Mouse (Mus musculus) neural tube, embryonic 12.5 days (tissue): ENCODE results near the gene Nfya. TPM values are rescaled to one million over a fixed set of nuclear protein-coding genes. Genes with fewer than 3 reads are reported as not detected.

Experiments used
- ATAC-seq: fragments of 200-750 bp; cut with Nextera tagmentation; 2 replicates; pipeline ENCODE4 v1.8.0; 2017; ENCODE audit warnings: low read depth, mild to moderate bottlenecking, moderate TSS enrichment, moderate library complexity; ENCODE audit not compliant: low FRiP score
- H3K27ac ChIP-seq: fragments of 300-500 bp; sonication (generic); 2 replicates; pipeline ENCODE4 v1.5.1; 2016
- H3K27me3 ChIP-seq: fragments of 300-500 bp; sonication (generic); replicated peaks from 2 replicates; pipeline ENCODE4 v1.6.1; 2016; ENCODE audit warnings: mild to moderate bottlenecking
- H3K36me3 ChIP-seq: fragments of 300-500 bp; sonication (generic); 2 replicates; pipeline ENCODE4 v1.6.1; 2016; ENCODE audit warnings: mild to moderate bottlenecking
- H3K4me1 ChIP-seq: fragments of 300-500 bp; sonication (generic); 2 replicates; pipeline ENCODE4 v1.6.1; 2016
- H3K4me2 ChIP-seq: fragments of 300-500 bp; sonication (generic); replicated peaks from 2 replicates; pipeline ENCODE4 v1.6.1; 2016; ENCODE audit warnings: mild to moderate bottlenecking
- H3K4me3 ChIP-seq: fragments of 300-500 bp; sonication (generic); 2 replicates; pipeline ENCODE4 v1.5.1; 2016
- H3K9ac ChIP-seq: fragments of 300-500 bp; sonication (generic); 2 replicates; pipeline ENCODE4 v1.6.1; 2016; ENCODE audit warnings: mild to moderate bottlenecking
- H3K9me3 ChIP-seq: fragments of 300-500 bp; sonication (generic); 2 replicates; pipeline ENCODE4 v1.6.1; 2016; ENCODE audit warnings: mild to moderate bottlenecking
- WGBS: fragments of 180-500 bp; shearing (Covaris S2); methylation state at CpG from one replicate; pipeline ENCODE4 v1.1.7; 2016; 5-methylcytosine and 5-hydroxymethylcytosine counted together
- polyA plus RNA-seq: library from polyadenylated mRNA; unstranded; fragments of >200 nt; fragmentation: Nextera tagmentation; extraction: Ambion mirVana; gene quantifications from 2 replicates; pipeline ENCODE4 v1.2.1, GENCODE M21; 2016

The Nfya gene
- polyA plus RNA-seq, 1 experiment from 2014 or later: 17.4 TPM

GRCm38 (mm10) chr17:48425823-48426612 is 16.3 kb upstream of the Nfya start:
- H3K4me2 ChIP-seq: no peak overlapping the region
- H3K4me3 ChIP-seq: no peak overlapping the region
- no peaks in the 10 kb centered on the region for H3K4me1 ChIP-seq
- WGBS: 62% methylated on average over 9 of the region's 9 CpGs
- no peaks in the 10 kb centered on the region for H3K9me3 ChIP-seq
- no peak for ATAC-seq
- no peaks in the 10 kb centered on the region for H3K27me3 ChIP-seq
- H3K27ac ChIP-seq: no peak overlapping the region
- H3K36me3 ChIP-seq: no peaks in the 10 kb centered on the region
- H3K9ac ChIP-seq: no peak overlapping the region

GRCm38 (mm10) chr17:48424237-48424636 is 14.5 kb upstream of the Nfya start:
- H3K9me3 ChIP-seq: no peaks in the 10 kb centered on the region
- H3K9ac ChIP-seq: no peak overlapping the region
- ATAC-seq: no peak
- no peaks in the 10 kb centered on the region for H3K36me3 ChIP-seq
- no peak overlapping the region for H3K4me2 ChIP-seq
- no peak overlapping the region for H3K27ac ChIP-seq
- H3K4me1 ChIP-seq: no peaks in the 10 kb centered on the region
- 89% methylated on average over 9 of the region's 9 CpGs for WGBS
- no peak overlapping the region for H3K4me3 ChIP-seq
- H3K27me3 ChIP-seq: no peaks in the 10 kb centered on the region

GRCm38 (mm10) chr17:48419571-48419970 is 9.9 kb upstream of the Nfya start:
- Histone ChIP-seq H3K4me3 (no peak overlapping the region), H3K4me2 (no peak overlapping the region), H3K9ac (no peak overlapping the region), H3K9me3 (no peaks in the 10 kb centered on the region), H3K27ac (no peak overlapping the region), H3K4me1 (no peaks in the 10 kb centered on the region), H3K27me3 (no peaks in the 10 kb centered on the region), H3K36me3 (peaks cover 13% of the 10 kb centered on the region)
- no peak for ATAC-seq
- 65% methylated on average over 2 of the region's 2 CpGs for WGBS

GRCm38 (mm10) chr17:48418781-48419180 is 9.1 kb upstream of the Nfya start:
- no peak for ATAC-seq
- no peak overlapping the region for H3K27ac ChIP-seq
- no peaks in the 10 kb centered on the region for H3K27me3 ChIP-seq
- no peak overlapping the region for H3K4me3 ChIP-seq
- no peak overlapping the region for H3K4me2 ChIP-seq
- H3K9me3 ChIP-seq: no peaks in the 10 kb centered on the region
- H3K4me1 ChIP-seq: no peaks in the 10 kb centered on the region
- H3K36me3 ChIP-seq: peaks cover 17% of the 10 kb centered on the region
- no peak overlapping the region for H3K9ac ChIP-seq
- WGBS: 93% methylated on average over 1 of the region's 1 CpGs

- Histone ChIP-seq H3K4me3 (no peak overlapping the region), H3K36me3 (peaks cover 20% of the 10 kb centered on the region), H3K9me3 (no peaks in the 10 kb centered on the region), H3K27ac (no peak overlapping the region), H3K27me3 (no peaks in the 10 kb centered on the region), H3K9ac (no peak overlapping the region), H3K4me2 (no peak overlapping the region), H3K4me1 (no peaks in the 10 kb centered on the region)
- ATAC-seq: no peak
- WGBS: 90% methylated on average over 7 of the region's 7 CpGs
Observed at GRCm38 (mm10) chr17:48418174-48418573, 8.5 kb upstream of the Nfya start.

- Histone ChIP-seq H3K4me2 (no peak overlapping the region), H3K27me3 (no peaks in the 10 kb centered on the region), H3K4me1 (no peaks in the 10 kb centered on the region), H3K27ac (no peak overlapping the region), H3K9ac (no peak overlapping the region), H3K4me3 (no peak overlapping the region), H3K9me3 (no peaks in the 10 kb centered on the region), H3K36me3 (peaks cover 23% of the 10 kb centered on the region)
- ATAC-seq: no peak
- 94% methylated on average over 6 of the region's 6 CpGs for WGBS
Observed at GRCm38 (mm10) chr17:48417521-48417920, 7.8 kb upstream of the Nfya start.

GRCm38 (mm10) chr17:48416425-48417195 is 6.9 kb upstream of the Nfya start:
- H3K4me1 ChIP-seq: no peaks in the 10 kb centered on the region
- no peaks in the 10 kb centered on the region for H3K27me3 ChIP-seq
- no peaks in the 10 kb centered on the region for H3K9me3 ChIP-seq
- no peak overlapping the region for H3K27ac ChIP-seq
- 91% methylated on average over 14 of the region's 14 CpGs for WGBS
- no peak overlapping the region for H3K9ac ChIP-seq
- no peak overlapping the region for H3K4me2 ChIP-seq
- no peak overlapping the region for H3K4me3 ChIP-seq
- peak; percentile 37; the same call in 1 of the 2 replicates for ATAC-seq
- H3K36me3 ChIP-seq: peaks cover 23% of the 10 kb centered on the region

GRCm38 (mm10) chr17:48416011-48416410 is 6.3 kb upstream of the Nfya start:
- H3K9me3 ChIP-seq: no peaks in the 10 kb centered on the region
- H3K27ac ChIP-seq: no peak overlapping the region
- peaks cover 5% of the 10 kb centered on the region for H3K4me1 ChIP-seq

GRCm38 (mm10) chr17:48411241-48411640 is 1.5 kb upstream of the Nfya start:
- ATAC-seq: no peak
- H3K9ac ChIP-seq: peak overlapping the region; percentile 65; the same call in 1 of the 2 replicates
- H3K4me1 ChIP-seq: peaks cover 20% of the 10 kb centered on the region
- no peak overlapping the region for H3K27ac ChIP-seq
- peak overlapping the region; percentile 86 for H3K4me2 ChIP-seq
- 72% methylated on average over 8 of the region's 8 CpGs for WGBS
- H3K27me3 ChIP-seq: no peaks in the 10 kb centered on the region
- H3K4me3 ChIP-seq: peak overlapping the region; percentile 85
- H3K36me3 ChIP-seq: peaks cover 23% of the 10 kb centered on the region
- H3K9me3 ChIP-seq: no peaks in the 10 kb centered on the region

More at GRCm38 (mm10) chr17:48416011-48416410, 6.3 kb upstream of the Nfya start:
- H3K4me2 ChIP-seq: no peak overlapping the region
- no peaks in the 10 kb centered on the region for H3K27me3 ChIP-seq
- H3K36me3 ChIP-seq: peaks cover 23% of the 10 kb centered on the region
- no peak overlapping the region for H3K9ac ChIP-seq
- no peak for ATAC-seq
- H3K4me3 ChIP-seq: no peak overlapping the region
- 81% methylated on average over 7 of the region's 7 CpGs for WGBS

- Histone ChIP-seq H3K4me1 (peaks cover 20% of the 10 kb centered on the region), H3K9me3 (no peaks in the 10 kb centered on the region), H3K27ac (peak overlapping the region; percentile 90), H3K9ac (peak overlapping the region; percentile 65), H3K4me2 (peak overlapping the region; percentile 86), H3K36me3 (peaks cover 18% of the 10 kb centered on the region), H3K4me3 (peak overlapping the region; percentile 85), H3K27me3 (no peaks in the 10 kb centered on the region)
- under 1% methylated on average over 13 of the region's 13 CpGs for WGBS
- ATAC-seq: peak; percentile 5
Observed at GRCm38 (mm10) chr17:48410299-48410785, 636 bp upstream of the Nfya start.

- H3K9ac ChIP-seq: peak overlapping the region; percentile 98
- no peaks in the 10 kb centered on the region for H3K27me3 ChIP-seq
- peaks cover 9% of the 10 kb centered on the region; the same call in 1 of the 2 replicates for H3K36me3 ChIP-seq
- peak; percentile 57 for ATAC-seq
- H3K4me2 ChIP-seq: peak overlapping the region; percentile 86
- peak overlapping the region; percentile 85 for H3K4me3 ChIP-seq
- H3K27ac ChIP-seq: peak overlapping the region; percentile 99
- under 1% methylated on average over 47 of the region's 47 CpGs for WGBS
- no peaks in the 10 kb centered on the region for H3K9me3 ChIP-seq
- H3K4me1 ChIP-seq: peaks cover 20% of the 10 kb centered on the region
Observed at GRCm38 (mm10) chr17:48408526-48409291, 997 bp downstream of the Nfya start.
